Mouse (Mus musculus) liver, embryonic 14.5 days (tissue): ENCODE measurements at regions not wholly inside any gene's neighbourhood (a gene's known extent, or its start where the extent isn't known, plus 50 kb on each side); places are given as distances from the start of the nearest gene placed in this dataset.

Experiments
- ATAC-seq: fragments of 200-750 bp; cut with Nextera tagmentation; 2 replicates; pipeline ENCODE4 v1.8.0; 2017; ENCODE audit warnings: moderate number of reproducible peaks, mild to moderate bottlenecking, moderate library complexity; ENCODE audit not compliant: insufficient read depth
- DNase-seq, 3 experiments: peaks; one replicate each; pipeline ENCODE4 v3.0.0-alpha.2; 2012 to 2013; ENCODE audit warnings: low read depth in 3 of 3, low spot score in 3 of 3
- H3K27ac ChIP-seq: fragments of 300-500 bp; sonication (generic); 2 replicates; pipeline ENCODE4 v1.5.1; 2014; ENCODE audit warnings: moderate library complexity, mild to moderate bottlenecking, control low read depth, inconsistent platforms
- H3K27me3 ChIP-seq: fragments of 300-500 bp; sonication (generic); 2 replicates; pipeline ENCODE4 v1.6.1; 2014; ENCODE audit warnings: mild to moderate bottlenecking, low read length, moderate library complexity; ENCODE audit not compliant: control insufficient read depth, insufficient read depth
- H3K36me3 ChIP-seq: fragments of 300-500 bp; sonication (generic); replicated peaks from 2 replicates; pipeline ENCODE4 v1.6.1; 2014; ENCODE audit warnings: low read depth; ENCODE audit not compliant: control insufficient read depth, insufficient read depth
- H3K4me1 ChIP-seq, 2 experiments: fragments of 200-500 bp in 1 of 2; fragments of 300-500 bp in 1 of 2; sonication (generic) in 1 of 2; replicated peaks; 2 replicates each; pipeline ENCODE4 v1.6.1; 2012 to 2014; ENCODE audit warnings: antibody characterized with exemption in 1 of 2, inconsistent platforms in 1 of 2, low read length in 1 of 2; ENCODE audit not compliant: control insufficient read depth in 2 of 2, insufficient read depth in 2 of 2
- H3K4me2 ChIP-seq: fragments of 300-500 bp; sonication (generic); 2 replicates; pipeline ENCODE4 v1.6.1; 2014; ENCODE audit warnings: low read depth, mild to moderate bottlenecking, control low read depth, moderate library complexity
- H3K4me3 ChIP-seq, 2 experiments: fragments of 200-500 bp in 1 of 2; fragments of 300-500 bp in 1 of 2; sonication (generic) in 1 of 2; 2 replicates each; pipeline ENCODE4 v1.5.1; 2012 to 2014; ENCODE audit warnings: low read depth in 2 of 2, low read length in 2 of 2, mild to moderate bottlenecking in 2 of 2, control low read depth in 1 of 2, inconsistent platforms in 1 of 2, moderate library complexity in 1 of 2; ENCODE audit not compliant: insufficient read depth in 1 of 2
- H3K9ac ChIP-seq: fragments of 300-500 bp; sonication (generic); replicated peaks from 2 replicates; pipeline ENCODE4 v1.6.1; 2014; ENCODE audit warnings: mild to moderate bottlenecking, control low read depth, moderate library complexity
- H3K9me3 ChIP-seq: fragments of 300-500 bp; sonication (generic); 2 replicates; pipeline ENCODE4 v1.6.1; 2016; ENCODE audit warnings: low read length, mixed read lengths; ENCODE audit not compliant: control insufficient read depth
- CTCF ChIP-seq: IDR thresholded peaks from 2 replicates; pipeline ENCODE4 v1.5.1; 2016; ENCODE audit warnings: antibody characterized with exemption, low read depth, control low read depth
- EP300 ChIP-seq: IDR thresholded peaks from 2 replicates; pipeline ENCODE4 v1.6.1; 2016; ENCODE audit warnings: antibody characterized with exemption, low read depth
- WGBS: fragments of 180-500 bp; shearing (Covaris S2); extraction: QIAGEN DNeasy Blood & Tissue Kit; methylation state at CpG from one replicate; pipeline ENCODE4 v1.1.7; 2014; ENCODE audit not compliant: insufficient replicate concordance; 5-methylcytosine and 5-hydroxymethylcytosine counted together

DNA sequence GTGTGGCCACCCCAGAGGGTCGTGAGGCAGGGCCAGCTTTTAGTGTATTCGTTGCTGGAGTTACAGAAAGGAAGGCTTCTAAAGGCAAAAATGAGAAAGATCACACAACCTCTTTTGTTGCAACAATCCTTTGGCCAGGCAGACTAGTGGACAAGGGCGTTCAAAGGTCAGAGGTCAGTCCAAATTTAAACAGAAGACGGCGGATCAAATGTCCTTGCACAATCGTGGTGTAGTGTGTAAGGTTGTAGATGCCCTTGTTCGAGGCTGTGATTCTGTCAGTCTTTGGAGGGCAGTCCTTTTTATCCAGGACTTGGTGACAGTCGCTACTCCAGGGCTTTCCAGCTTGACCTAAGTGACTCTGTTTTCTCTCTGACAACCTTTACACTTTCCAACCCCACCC is 76.6 kb upstream of the Cpsf6 start:
- H3K4me2 ChIP-seq, result no peak overlapping the region
- H3K9ac ChIP-seq, result no peak overlapping the region
- TF ChIP-seq CTCF (no peak), EP300 (no peak)
- DNase-seq, result no peak
- no peaks in the 10 kb centered on the region for H3K36me3 ChIP-seq
- no peaks in the 10 kb centered on the region for H3K9me3 ChIP-seq
- no peaks in the 10 kb centered on the region for H3K27me3 ChIP-seq
- no peak overlapping the region for H3K4me3 ChIP-seq
- peak; percentile 62; the same call in 1 of the 2 replicates for ATAC-seq
- 62% methylated on average over 8 of the region's 8 CpGs for WGBS
- H3K4me1 ChIP-seq, result peaks cover 0 to 12% of the 10 kb centered on the region in 2 experiments; a peak in 2 of 4 replicates
- peak overlapping the region; percentile 37 for H3K27ac ChIP-seq

DNA sequence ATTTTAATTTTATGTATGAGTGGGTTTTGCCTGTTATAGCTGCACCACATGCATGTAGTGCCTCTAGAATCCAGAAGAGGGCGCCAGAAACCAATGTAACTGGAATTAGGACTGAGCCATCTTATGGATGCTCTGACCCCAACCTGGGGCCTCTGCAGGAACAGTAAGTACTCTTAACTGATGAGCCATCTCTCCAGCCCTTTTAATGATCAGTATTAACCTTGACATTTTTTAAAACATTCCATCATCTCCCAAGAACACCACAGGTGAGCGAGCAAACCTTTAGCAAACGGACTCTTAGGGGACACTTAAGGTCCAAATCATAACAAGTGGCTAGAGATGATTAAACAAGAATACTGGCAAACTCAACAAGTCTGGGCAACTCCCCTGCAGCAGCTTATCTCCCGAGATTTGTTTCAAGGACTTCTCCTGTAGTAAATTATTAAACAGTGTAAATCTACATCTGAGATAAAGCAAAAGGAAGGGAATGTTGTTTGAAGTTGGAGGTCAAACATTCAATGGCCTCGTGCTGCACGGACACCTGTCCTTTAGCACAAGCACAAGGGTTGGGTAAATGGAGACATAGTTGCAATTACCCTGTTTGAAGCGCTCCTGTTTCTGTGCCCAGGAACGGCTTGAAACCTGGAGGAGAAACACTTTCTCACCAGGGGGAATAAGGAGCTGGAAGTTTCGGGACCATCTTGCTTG is 75.9 kb upstream of the Cpsf6 start:
- peaks cover 0 to 12% of the 10 kb centered on the region in 2 experiments; a peak in 2 of 4 replicates for H3K4me1 ChIP-seq
- no peak for DNase-seq
- H3K27me3 ChIP-seq, result no peaks in the 10 kb centered on the region
- H3K9me3 ChIP-seq, result no peaks in the 10 kb centered on the region
- no peak overlapping the region for H3K4me2 ChIP-seq
- H3K9ac ChIP-seq, result no peak overlapping the region
- H3K27ac ChIP-seq, result peak overlapping the region; percentile 37
- no peak overlapping the region for H3K4me3 ChIP-seq
- no peaks in the 10 kb centered on the region for H3K36me3 ChIP-seq
- ATAC-seq, result peak; percentile 52
- TF ChIP-seq EP300 (no peak), CTCF (peak; percentile 67)
- WGBS, result 55% methylated on average over 9 of the region's 9 CpGs

DNA sequence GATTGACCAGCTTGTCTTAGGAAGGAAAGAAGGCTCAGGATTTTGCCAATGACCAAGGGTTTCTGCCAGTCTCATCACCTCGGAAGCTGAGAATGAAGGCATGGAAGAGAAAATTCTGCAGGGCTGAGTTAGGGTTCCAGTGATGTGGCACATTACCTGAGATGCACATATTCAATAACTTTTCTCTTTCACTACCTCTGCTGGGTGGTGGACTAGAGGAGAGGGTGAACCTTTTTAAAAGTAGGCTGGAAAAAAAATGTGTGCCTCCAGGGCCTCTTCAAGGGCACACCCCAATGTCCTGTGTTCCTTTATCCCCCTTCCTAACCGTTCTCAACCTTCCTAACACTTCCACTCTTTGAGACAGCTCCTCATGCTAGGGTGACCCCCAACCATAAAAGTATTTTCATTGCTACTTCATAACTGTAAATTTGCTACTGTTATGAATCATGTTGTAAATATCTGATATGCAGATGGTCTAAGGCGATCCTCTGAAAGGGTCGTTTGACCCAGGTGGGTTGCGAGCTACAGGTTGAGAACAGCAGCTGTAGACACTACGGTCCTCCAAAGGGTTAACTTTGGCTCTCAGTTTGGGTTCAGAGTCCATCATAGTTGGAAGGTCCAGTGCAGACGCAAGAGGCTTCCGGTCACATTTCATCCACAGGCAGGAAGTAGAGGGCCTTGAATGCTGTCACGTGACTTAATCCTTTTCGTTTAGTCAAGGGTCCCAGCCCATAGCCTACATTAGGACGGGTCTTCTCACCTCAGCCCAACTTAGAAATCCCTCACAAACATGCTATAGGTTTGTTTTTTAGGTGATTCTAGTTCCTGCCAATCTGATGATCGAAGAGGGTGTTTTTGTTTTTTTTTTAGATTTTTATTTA is 75.1 kb upstream of the Cpsf6 start:
- Histone ChIP-seq H3K27me3 (no peaks in the 10 kb centered on the region), H3K4me1 (peaks cover 0 to 12% of the 10 kb centered on the region in 2 experiments; a peak in 2 of 4 replicates), H3K9ac (no peak overlapping the region), H3K4me3 (no peak overlapping the region), H3K4me2 (no peak overlapping the region), H3K27ac (no peak overlapping the region), H3K9me3 (no peaks in the 10 kb centered on the region), H3K36me3 (no peaks in the 10 kb centered on the region)
- TF ChIP-seq EP300 (no peak), CTCF (no peak)
- WGBS, result 46% methylated on average over 12 of the region's 12 CpGs
- ATAC-seq, result no peak
- no peak for DNase-seq

DNA sequence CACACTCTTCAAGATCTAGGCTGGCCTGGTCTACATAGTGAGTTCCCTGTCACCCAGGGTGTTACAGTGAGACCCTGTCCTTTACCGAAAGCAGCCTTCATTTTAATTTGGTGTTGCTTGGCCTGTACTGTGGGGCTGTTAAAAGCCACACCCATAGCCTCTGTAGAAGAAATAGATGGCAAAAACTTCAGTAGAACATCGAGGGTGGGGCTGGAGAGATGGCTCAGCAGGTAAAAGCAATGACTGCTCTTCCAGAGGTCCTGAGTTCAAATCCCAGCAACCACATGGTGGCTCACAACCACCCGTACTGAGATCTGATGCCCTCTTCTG is 74.3 kb upstream of the Cpsf6 start:
- no peak overlapping the region for H3K27ac ChIP-seq
- peaks cover 0 to 12% of the 10 kb centered on the region in 2 experiments; a peak in 2 of 4 replicates for H3K4me1 ChIP-seq
- DNase-seq (no peak), ATAC-seq (no peak)
- no peaks in the 10 kb centered on the region for H3K27me3 ChIP-seq
- no peaks in the 10 kb centered on the region for H3K9me3 ChIP-seq
- H3K4me3 ChIP-seq, result no peak overlapping the region
- 55% methylated on average over 3 of the region's 3 CpGs for WGBS
- H3K36me3 ChIP-seq, result no peaks in the 10 kb centered on the region
- H3K4me2 ChIP-seq, result no peak overlapping the region
- TF ChIP-seq CTCF (no peak), EP300 (no peak)
- no peak overlapping the region for H3K9ac ChIP-seq
